Mouse (Mus musculus): ENCODE data around the gene Saal1. TPM values are rescaled to one million over a fixed set of nuclear protein-coding genes. Genes with fewer than 3 reads are reported as not detected.
A peak's percentile ranks its signal among the peaks of the same experiment; 100 is the strongest.

The Saal1 gene
- total and polyA plus RNA-seq, 3 experiments, result 13.6 to 26.0 TPM; not detected in 1

GRCm38 (mm10) chr7:46723354-46723753 is 12.9 kb upstream of the Saal1 start:
- no peaks in the 10 kb centered on the region for H3K36me3 ChIP-seq (ENCODE audit: control insufficient read depth in 1 of 2, insufficient read depth in 2 of 2, low read length in 2 of 2)
- H3K9me3 ChIP-seq (replicated peaks; ENCODE audit: insufficient read depth, low read length), result no peaks in the 10 kb centered on the region
- no peak overlapping the region for H3K9ac ChIP-seq (ENCODE audit: control insufficient read depth, low read depth, low read length, poor library complexity, severe bottlenecking)
- H3K79me2 ChIP-seq (ENCODE audit: control insufficient read depth, insufficient read depth, low read length, poor library complexity), result no peaks in the 10 kb centered on the region
- H3K4me1 ChIP-seq (ENCODE audit: control insufficient read depth in 1 of 2, insufficient read depth in 2 of 2, low read length in 2 of 2), result peaks cover 0 to 9% of the 10 kb centered on the region in 2 experiments; a peak in 2 of 4 replicates
- no peak overlapping the region for H3K4me3 ChIP-seq (ENCODE audit: control insufficient read depth in 1 of 2, insufficient read depth in 1 of 2, low read depth in 2 of 2, low read length in 2 of 2)
- peaks cover 0 to 3% of the 10 kb centered on the region in 2 experiments; a peak in 2 of 4 replicates for H3K27me3 ChIP-seq (ENCODE audit: control insufficient read depth in 1 of 2, insufficient read depth in 2 of 2, low read length in 2 of 2)
- TF ChIP-seq GABPA (IDR thresholded peaks at IDR 0.05; ENCODE audit: low read depth, low read length), result no peak
- TF ChIP-seq GATA1 (IDR thresholded peaks at IDR 0.05; ENCODE audit: low read depth, low read length), result no peak
- TF ChIP-seq BHLHE40 (IDR thresholded peaks at IDR 0.05; ENCODE audit: borderline replicate concordance, low read depth, low read length), result no peak
- TF ChIP-seq ELF1 (IDR thresholded peaks at IDR 0.05; ENCODE audit: low read depth, low read length), result no peak
- TF ChIP-seq POLR2AphosphoS5 (IDR thresholded peaks at IDR 0.05; ENCODE audit: borderline replicate concordance, low read depth, low read length), result no peak
- no peak for TF ChIP-seq MYC (IDR thresholded peaks at IDR 0.05; ENCODE audit: low read depth, low read length)
- TF ChIP-seq SIN3A (IDR thresholded peaks at IDR 0.05; ENCODE audit: low read length), result no peak
- no peak for TF ChIP-seq MAZ (IDR thresholded peaks at IDR 0.05; ENCODE audit: low read depth, low read length)
- TF ChIP-seq ETS1 (IDR thresholded peaks at IDR 0.05; ENCODE audit: low read depth, low read length), result no peak
- TF ChIP-seq UBTF (IDR thresholded peaks at IDR 0.05; ENCODE audit: borderline replicate concordance, insufficient read depth, low read depth, low read length), result no peak
- TF ChIP-seq POLR2A (IDR thresholded peaks at IDR 0.05; ENCODE audit: control insufficient read depth in 1 of 2, insufficient read depth in 1 of 2, low read depth in 1 of 2, low read length in 2 of 2, poor library complexity in 1 of 2), result no peak
- TF ChIP-seq CHD2 (IDR thresholded peaks at IDR 0.05; ENCODE audit: low read length), result no peak
- TF ChIP-seq E2F4 (IDR thresholded peaks at IDR 0.05; ENCODE audit: borderline replicate concordance, low read depth, low read length), result no peak
- no peak for TF ChIP-seq JUND (IDR thresholded peaks at IDR 0.05; ENCODE audit: low read depth, low read length)
- no peak for TF ChIP-seq KAT2A (conservative IDR thresholded peaks at IDR 0.05; ENCODE audit: low read depth, low read length)
- TF ChIP-seq RCOR1 (IDR thresholded peaks at IDR 0.05; ENCODE audit: low read depth, low read length), result no peak
- TF ChIP-seq ZNF384 (IDR thresholded peaks at IDR 0.05; ENCODE audit: low read depth, low read length), result no peak
- no peak for TF ChIP-seq MYB (IDR thresholded peaks at IDR 0.05; ENCODE audit: low read depth, low read length)
- H3K27ac ChIP-seq (ENCODE audit: control insufficient read depth, low read depth, low read length), result no peak overlapping the region
- no peak for DNase-seq (ENCODE audit: low read depth, low spot score)

GRCm38 (mm10) chr7:46720460-46720859 is 10.0 kb upstream of the Saal1 start:
- 0 out of 4 replicates have a peak overlapping the region, but pooled peaks have one; percentile 4 for H3K4me3 ChIP-seq (ENCODE audit: control insufficient read depth in 1 of 2, insufficient read depth in 1 of 2, low read depth in 2 of 2, low read length in 2 of 2)

More at GRCm38 (mm10) chr7:46720460-46720859, 10.0 kb upstream of the Saal1 start:
- TF ChIP-seq USF1 (IDR thresholded peaks at IDR 0.05; ENCODE audit: low read depth, low read length) (peak; percentile 93), ZMIZ1 (IDR thresholded peaks at IDR 0.05; ENCODE audit: low read depth, low read length) (no peak), MAZ (IDR thresholded peaks at IDR 0.05; ENCODE audit: low read depth, low read length) (no peak), ELF1 (IDR thresholded peaks at IDR 0.05; ENCODE audit: low read depth, low read length) (no peak), MAX (IDR thresholded peaks at IDR 0.05; ENCODE audit: low read length) (peak; percentile 69; the same call in 1 of the 2 replicates), NELFE (IDR thresholded peaks at IDR 0.05; ENCODE audit: low read depth, low read length) (0 out of 2 replicates have a peak, but pooled peaks have one; percentile 37), TCF12 (IDR thresholded peaks at IDR 0.05; ENCODE audit: low read depth, low read length) (0 out of 2 replicates have a peak, but pooled peaks have one; percentile 5), USF2 (IDR thresholded peaks at IDR 0.05; ENCODE audit: borderline replicate concordance in 1 of 2, insufficient read depth in 1 of 2, low read depth in 1 of 2, low read length in 2 of 2) (peak in 1 of 2 experiments; percentile 66; a peak in 2 of 4 replicates), SMC3 (IDR thresholded peaks at IDR 0.05; ENCODE audit: low read depth, low read length) (no peak), POLR2A (IDR thresholded peaks at IDR 0.05; ENCODE audit: control insufficient read depth in 1 of 2, insufficient read depth in 1 of 2, low read depth in 1 of 2, low read length in 2 of 2, poor library complexity in 1 of 2) (peak in 1 of 2 experiments; percentile 44; a peak in 1 of 4 replicates), MXI1 (IDR thresholded peaks at IDR 0.05; ENCODE audit: low read depth, low read length) (no peak), SIN3A (IDR thresholded peaks at IDR 0.05; ENCODE audit: low read length) (peak; percentile 23; the same call in 1 of the 2 replicates)
- no peaks in the 10 kb centered on the region for H3K79me2 ChIP-seq (ENCODE audit: control insufficient read depth, insufficient read depth, low read length, poor library complexity)
- H3K27ac ChIP-seq (ENCODE audit: control insufficient read depth, low read depth, low read length), result no peak overlapping the region
- H3K9me3 ChIP-seq (replicated peaks; ENCODE audit: insufficient read depth, low read length), result no peaks in the 10 kb centered on the region
- H3K36me3 ChIP-seq (ENCODE audit: control insufficient read depth in 1 of 2, insufficient read depth in 2 of 2, low read length in 2 of 2), result no peaks in the 10 kb centered on the region
- H3K9ac ChIP-seq (ENCODE audit: control insufficient read depth, low read depth, low read length, poor library complexity, severe bottlenecking), result peak overlapping the region; percentile 27; the same call in 1 of the 2 replicates
- peak; percentile 59 for DNase-seq (ENCODE audit: low read depth, low spot score)
- peaks cover 0 to 3% of the 10 kb centered on the region in 2 experiments; a peak in 1 of 4 replicates for H3K27me3 ChIP-seq (ENCODE audit: control insufficient read depth in 1 of 2, insufficient read depth in 2 of 2, low read length in 2 of 2)
- peaks cover 6 to 12% of the 10 kb centered on the region in 2 experiments for H3K4me1 ChIP-seq (ENCODE audit: control insufficient read depth in 1 of 2, insufficient read depth in 2 of 2, low read length in 2 of 2)
